Mouse (Mus musculus): ENCODE results near the gene Bloc1s1. TPM values are rescaled to one million over a fixed set of nuclear protein-coding genes. Genes with fewer than 3 reads are reported as not detected.

Bloc1s1 gene
- polyA plus RNA-seq, 1 experiment from 2014 or later: 276 TPM

- ATAC-seq (replicated peaks; ENCODE audit: low FRiP score, low read depth) (no peak), DNase-seq (ENCODE audit: low spot score) (no peak)
- 84% methylated on average over 10 of the region's 10 CpGs for WGBS
- Histone ChIP-seq H3K27me3 (ENCODE audit: insufficient read depth, low read length) (no peaks in the 10 kb centered on the region), H3K36me3 (ENCODE audit: insufficient read depth, low read length) (no peaks in the 10 kb centered on the region), H3K4me1 (replicated peaks; ENCODE audit: insufficient read depth, low read length) (no peaks in the 10 kb centered on the region), H3K9me3 (replicated peaks; ENCODE audit: low read length) (no peaks in the 10 kb centered on the region), H3K4me3 (replicated peaks; ENCODE audit: low read depth, low read length) (no peak overlapping the region), H3K9ac (ENCODE audit: low read depth, low read length) (no peak overlapping the region), H3K4me2 (ENCODE audit: low read length) (no peak overlapping the region), H3K27ac (no peak overlapping the region)
- no peak for TF ChIP-seq CTCF (IDR thresholded peaks at IDR 0.05; ENCODE audit: low read depth)
These were observed 16.7 kb upstream of the Bloc1s1 start for GRCm38 (mm10) chr10:128940475-128941061.

GRCm38 (mm10) chr10:128938974-128939373 is 15.1 kb upstream of the Bloc1s1 start:
- Histone ChIP-seq H3K4me3 (replicated peaks; ENCODE audit: low read depth, low read length) (no peak overlapping the region), H3K9ac (ENCODE audit: low read depth, low read length) (no peak overlapping the region), H3K27me3 (ENCODE audit: insufficient read depth, low read length) (peaks cover 14% of the 10 kb centered on the region), H3K9me3 (replicated peaks; ENCODE audit: low read length) (no peaks in the 10 kb centered on the region), H3K27ac (no peak overlapping the region), H3K4me2 (ENCODE audit: low read length) (no peak overlapping the region), H3K36me3 (ENCODE audit: insufficient read depth, low read length) (no peaks in the 10 kb centered on the region), H3K4me1 (replicated peaks; ENCODE audit: insufficient read depth, low read length) (0 out of 2 replicates have a peak, but pooled peaks cover 3% of the 10 kb centered on the region)
- ATAC-seq (replicated peaks; ENCODE audit: low FRiP score, low read depth) (peak; percentile 59; the same call in 1 of the 2 replicates), DNase-seq (ENCODE audit: low spot score) (no peak)
- TF ChIP-seq CTCF (IDR thresholded peaks at IDR 0.05; ENCODE audit: low read depth): no peak
- WGBS: 46% methylated on average over 5 of the region's 5 CpGs

GRCm38 (mm10) chr10:128938457-128938856 is 14.6 kb upstream of the Bloc1s1 start:
- DNase-seq (ENCODE audit: low spot score): no peak
- H3K27ac ChIP-seq: no peak overlapping the region
- peaks cover 19% of the 10 kb centered on the region for H3K27me3 ChIP-seq (ENCODE audit: insufficient read depth, low read length)
- no peaks in the 10 kb centered on the region for H3K9me3 ChIP-seq (replicated peaks; ENCODE audit: low read length)
- no peak overlapping the region for H3K4me2 ChIP-seq (ENCODE audit: low read length)
- H3K4me3 ChIP-seq (replicated peaks; ENCODE audit: low read depth, low read length): no peak overlapping the region
- ATAC-seq (replicated peaks; ENCODE audit: low FRiP score, low read depth): 0 out of 2 replicates have a peak, but pooled peaks have one; percentile 13
- WGBS: 74% methylated on average over 9 of the region's 9 CpGs
- no peaks in the 10 kb centered on the region for H3K36me3 ChIP-seq (ENCODE audit: insufficient read depth, low read length)
- TF ChIP-seq CTCF (IDR thresholded peaks at IDR 0.05; ENCODE audit: low read depth): no peak
- no peak overlapping the region for H3K9ac ChIP-seq (ENCODE audit: low read depth, low read length)
- peaks cover 4% of the 10 kb centered on the region; the same call in 1 of the 2 replicates for H3K4me1 ChIP-seq (replicated peaks; ENCODE audit: insufficient read depth, low read length)

- no peak overlapping the region for H3K9ac ChIP-seq (ENCODE audit: low read depth, low read length)
- H3K4me2 ChIP-seq (ENCODE audit: low read length): no peak overlapping the region
- peaks cover 24% of the 10 kb centered on the region for H3K27me3 ChIP-seq (ENCODE audit: insufficient read depth, low read length)
- H3K9me3 ChIP-seq (replicated peaks; ENCODE audit: low read length): no peaks in the 10 kb centered on the region
- 52% methylated on average over 12 of the region's 12 CpGs for WGBS
- H3K4me1 ChIP-seq (replicated peaks; ENCODE audit: insufficient read depth, low read length): peaks cover 4% of the 10 kb centered on the region; the same call in 1 of the 2 replicates
- H3K27ac ChIP-seq: no peak overlapping the region
- no peaks in the 10 kb centered on the region for H3K36me3 ChIP-seq (ENCODE audit: insufficient read depth, low read length)
- DNase-seq (ENCODE audit: low spot score) (no peak), ATAC-seq (replicated peaks; ENCODE audit: low FRiP score, low read depth) (no peak)
- no peak for TF ChIP-seq CTCF (IDR thresholded peaks at IDR 0.05; ENCODE audit: low read depth)
- no peak overlapping the region for H3K4me3 ChIP-seq (replicated peaks; ENCODE audit: low read depth, low read length)
These were observed 14.0 kb upstream of the Bloc1s1 start for GRCm38 (mm10) chr10:128937756-128938390.

- no peak for TF ChIP-seq CTCF (IDR thresholded peaks at IDR 0.05; ENCODE audit: low read depth)
- H3K36me3 ChIP-seq (ENCODE audit: insufficient read depth, low read length): no peaks in the 10 kb centered on the region
- no peak for ATAC-seq (replicated peaks; ENCODE audit: low FRiP score, low read depth)
- H3K4me1 ChIP-seq (replicated peaks; ENCODE audit: insufficient read depth, low read length): peaks cover 4% of the 10 kb centered on the region; the same call in 1 of the 2 replicates
- H3K4me3 ChIP-seq (replicated peaks; ENCODE audit: low read depth, low read length): no peak overlapping the region
- no peak overlapping the region for H3K9ac ChIP-seq (ENCODE audit: low read depth, low read length)
- H3K27ac ChIP-seq: no peak overlapping the region
- peaks cover 29% of the 10 kb centered on the region for H3K27me3 ChIP-seq (ENCODE audit: insufficient read depth, low read length)
- WGBS: 72% methylated on average over 8 of the region's 8 CpGs
- no peak for DNase-seq (ENCODE audit: low spot score)
- no peaks in the 10 kb centered on the region for H3K9me3 ChIP-seq (replicated peaks; ENCODE audit: low read length)
- H3K4me2 ChIP-seq (ENCODE audit: low read length): no peak overlapping the region
These were observed 12.1 kb upstream of the Bloc1s1 start for GRCm38 (mm10) chr10:128935826-128936440.

GRCm38 (mm10) chr10:128934997-128935787 is 11.4 kb upstream of the Bloc1s1 start:
- Histone ChIP-seq H3K9me3 (replicated peaks; ENCODE audit: low read length) (no peaks in the 10 kb centered on the region), H3K36me3 (ENCODE audit: insufficient read depth, low read length) (no peaks in the 10 kb centered on the region), H3K27ac (no peak overlapping the region), H3K4me1 (replicated peaks; ENCODE audit: insufficient read depth, low read length) (peaks cover 4% of the 10 kb centered on the region; the same call in 1 of the 2 replicates), H3K4me2 (ENCODE audit: low read length) (no peak overlapping the region), H3K27me3 (ENCODE audit: insufficient read depth, low read length) (peaks cover 29% of the 10 kb centered on the region), H3K4me3 (replicated peaks; ENCODE audit: low read depth, low read length) (no peak overlapping the region), H3K9ac (ENCODE audit: low read depth, low read length) (no peak overlapping the region)
- DNase-seq (ENCODE audit: low spot score): no peak
- ATAC-seq (replicated peaks; ENCODE audit: low FRiP score, low read depth): no peak
- WGBS: 60% methylated on average over 7 of the region's 7 CpGs
- no peak; the same call in 1 of the 2 replicates for TF ChIP-seq CTCF (IDR thresholded peaks at IDR 0.05; ENCODE audit: low read depth)

Data from kidney, postnatal 0 days (tissue).